Mouse (Mus musculus) heart, embryonic 10.5 days (tissue): Measurements from ENCODE around the gene Angptl6. TPM values are rescaled to one million over a fixed set of nuclear protein-coding genes. Genes with fewer than 3 reads are reported as not detected.

ENCODE experiments used
- DNase-seq: peaks from one replicate; pipeline ENCODE4 v3.0.0-alpha.2; 2017; ENCODE audit warnings: low spot score
- H3K27ac ChIP-seq: fragments of 300-500 bp; sonication (generic); 2 replicates; pipeline ENCODE4 v1.5.1; 2016; ENCODE audit warnings: mild to moderate bottlenecking
- H3K27me3 ChIP-seq: fragments of 300-500 bp; sonication (generic); 2 replicates; pipeline ENCODE4 v1.6.1; 2016; ENCODE audit warnings: mild to moderate bottlenecking; ENCODE audit not compliant: poor library complexity, insufficient read depth, severe bottlenecking
- H3K36me3 ChIP-seq: fragments of 300-500 bp; sonication (generic); 2 replicates; pipeline ENCODE4 v1.6.1; 2016; ENCODE audit warnings: mild to moderate bottlenecking, moderate library complexity
- H3K4me1 ChIP-seq: fragments of 300-500 bp; sonication (generic); 2 replicates; pipeline ENCODE4 v1.6.1; 2016; ENCODE audit warnings: mild to moderate bottlenecking
- H3K4me3 ChIP-seq: fragments of 300-500 bp; sonication (generic); 2 replicates; pipeline ENCODE4 v1.5.1; 2016; ENCODE audit warnings: mild to moderate bottlenecking, moderate library complexity
- H3K9me3 ChIP-seq: fragments of 300-500 bp; sonication (generic); 2 replicates; pipeline ENCODE4 v1.6.1; 2016; ENCODE audit warnings: mild to moderate bottlenecking, moderate library complexity
- WGBS: fragments of 180-500 bp; shearing (Covaris S2); methylation state at CpG from one replicate; pipeline ENCODE4 v1.1.7; 2016; 5-methylcytosine and 5-hydroxymethylcytosine counted together
- polyA plus RNA-seq: library from polyadenylated mRNA; unstranded; fragments of >200 nt; fragmentation: Nextera tagmentation; extraction: Ambion mirVana; gene quantifications from 2 replicates; pipeline ENCODE4 v1.2.1, GENCODE M21; 2016

The Angptl6 gene
- polyA plus RNA-seq, 1 experiment from 2014 or later: 7.2 TPM

- Histone ChIP-seq H3K27me3 (no peaks in the 10 kb centered on the region), H3K9me3 (no peaks in the 10 kb centered on the region), H3K27ac (no peak overlapping the region), H3K4me1 (peaks cover 14% of the 10 kb centered on the region), H3K36me3 (peaks cover 80% of the 10 kb centered on the region), H3K4me3 (no peak overlapping the region)
- DNase-seq: no peak
- 63% methylated on average over 5 of the region's 5 CpGs for WGBS
Observed at GRCm38 (mm10) chr9:20892104-20892653, 12.7 kb upstream of the Angptl6 start.

GRCm38 (mm10) chr9:20891339-20892103 lies 12.0 kb upstream of the Angptl6 start:
- peaks cover 8% of the 10 kb centered on the region for H3K4me1 ChIP-seq
- no peaks in the 10 kb centered on the region for H3K27me3 ChIP-seq
- 84% methylated on average over 26 of the region's 26 CpGs for WGBS
- peaks cover 74% of the 10 kb centered on the region for H3K36me3 ChIP-seq
- H3K4me3 ChIP-seq: no peak overlapping the region
- no peaks in the 10 kb centered on the region for H3K9me3 ChIP-seq
- DNase-seq: no peak
- H3K27ac ChIP-seq: no peak overlapping the region

GRCm38 (mm10) chr9:20890411-20890810 lies 10.9 kb upstream of the Angptl6 start:
- Histone ChIP-seq H3K4me1 (peaks cover 8% of the 10 kb centered on the region), H3K9me3 (no peaks in the 10 kb centered on the region), H3K27ac (no peak overlapping the region), H3K4me3 (no peak overlapping the region), H3K27me3 (no peaks in the 10 kb centered on the region), H3K36me3 (peaks cover 62% of the 10 kb centered on the region)
- DNase-seq: no peak
- WGBS: 89% methylated on average over 5 of the region's 5 CpGs

DNA sequence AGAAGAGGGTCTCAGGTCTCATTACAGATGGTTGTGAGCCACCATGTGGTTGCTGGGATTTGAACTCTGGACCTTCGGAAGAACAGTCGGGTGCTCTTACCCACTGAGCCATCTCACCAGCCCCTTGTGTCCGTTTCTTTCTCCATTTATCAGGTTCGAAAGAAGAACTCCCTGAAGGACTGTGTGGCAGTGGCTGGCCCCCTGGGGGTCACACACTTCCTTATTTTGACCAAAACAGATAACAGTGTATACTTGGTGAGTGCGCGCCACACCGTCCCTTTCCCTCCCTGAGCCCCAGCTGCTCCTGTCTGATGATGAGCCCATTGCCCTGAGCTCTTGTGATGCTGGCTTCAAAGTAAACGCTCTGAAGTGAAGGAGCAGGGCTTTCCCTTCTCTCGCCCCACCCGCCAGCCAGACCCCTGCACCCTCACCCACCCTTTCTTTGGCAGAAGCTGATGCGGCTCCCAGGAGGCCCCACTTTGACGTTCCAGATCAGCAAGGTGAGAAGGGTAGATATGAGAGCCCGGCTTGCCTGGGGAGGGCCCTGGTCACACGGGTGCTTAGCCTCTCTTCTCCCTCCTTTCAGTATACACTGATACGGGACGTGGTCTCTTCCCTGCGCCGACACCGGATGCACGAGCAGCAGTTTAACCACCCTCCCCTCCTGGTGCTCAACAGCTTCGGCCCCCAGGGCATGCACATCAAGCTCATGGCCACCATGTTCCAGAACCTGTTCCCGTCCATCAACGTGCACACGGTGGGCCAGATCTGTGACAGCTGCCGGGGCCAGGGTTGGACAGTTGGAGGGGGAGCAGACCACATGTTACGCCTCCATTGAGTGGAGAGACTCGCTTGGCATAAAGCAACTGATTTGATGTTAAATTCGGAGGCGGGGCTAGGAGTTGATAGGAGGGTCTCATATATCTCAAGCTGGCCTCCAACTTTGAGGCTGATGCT lies 9.9 kb upstream of the Angptl6 start:
- Histone ChIP-seq H3K27me3 (no peaks in the 10 kb centered on the region), H3K4me1 (peaks cover 8% of the 10 kb centered on the region), H3K27ac (0 out of 2 replicates have a peak overlapping the region, but pooled peaks have one; percentile 24), H3K4me3 (peak overlapping the region; percentile 98), H3K36me3 (peaks cover 53% of the 10 kb centered on the region), H3K9me3 (no peaks in the 10 kb centered on the region)
- DNase-seq: peak; percentile 90
- WGBS: 78% methylated on average over 29 of the region's 29 CpGs

- Histone ChIP-seq H3K36me3 (peaks cover 42% of the 10 kb centered on the region), H3K9me3 (no peaks in the 10 kb centered on the region), H3K4me3 (peak overlapping the region; percentile 98), H3K4me1 (peaks cover 8% of the 10 kb centered on the region), H3K27me3 (no peaks in the 10 kb centered on the region), H3K27ac (peak overlapping the region; percentile 92)
- WGBS: under 1% methylated on average over 30 of the region's 30 CpGs
- DNase-seq: no peak
Observed at GRCm38 (mm10) chr9:20888386-20888765, 8.8 kb upstream of the Angptl6 start.

DNA sequence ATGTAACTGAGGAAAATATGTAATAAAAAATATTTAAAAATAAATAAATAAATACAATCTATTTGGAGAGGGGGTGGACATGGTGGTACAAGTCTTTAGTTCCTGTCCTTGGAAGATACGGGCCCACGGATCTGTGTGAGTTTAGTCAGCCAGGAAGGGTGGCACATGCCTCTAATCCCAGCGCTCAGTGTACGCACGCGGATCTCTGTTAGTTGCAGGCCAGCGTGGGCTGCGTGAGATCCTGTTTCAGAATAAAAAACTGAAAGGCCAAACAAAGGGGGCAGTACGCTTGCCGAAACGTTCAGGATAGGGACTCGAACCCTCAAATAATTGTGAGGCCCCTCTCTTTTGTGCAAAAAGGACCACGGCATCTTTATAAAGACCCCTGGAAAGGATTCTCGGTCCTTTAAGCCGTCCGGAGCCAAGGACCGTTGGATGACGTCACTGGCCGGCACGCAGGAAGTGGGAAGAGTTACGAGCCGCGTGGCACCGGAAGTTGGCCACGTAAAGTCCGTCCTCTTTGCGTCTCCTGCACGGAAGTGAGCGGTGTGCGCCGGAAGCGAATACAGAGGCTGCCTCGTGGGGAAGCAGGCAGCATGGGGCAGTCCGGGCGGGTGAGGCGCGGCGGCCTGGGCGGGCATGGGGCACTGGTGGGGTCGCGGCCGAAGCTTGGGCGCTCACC lies 8.3 kb upstream of the Angptl6 start, which contains the start of gene Ppan:
TSS of gene Ppan (plus strand) at position 472 of the 682 bp plus-strand sequence.
- Histone ChIP-seq H3K27ac (peak within 1 kb of the TSS; percentile 92), H3K36me3 (peaks cover 37% of the 10 kb centered on the region), H3K4me3 (peak within 1 kb of the TSS; percentile 98), H3K9me3 (no peaks in the 10 kb centered on the region), H3K27me3 (no peaks in the 10 kb centered on the region), H3K4me1 (peaks cover 8% of the 10 kb centered on the region)
- under 1% methylated on average over 43 of the region's 43 CpGs for WGBS
- peak; percentile 98 for DNase-seq

GRCm38 (mm10) chr9:20887191-20887590 lies 7.7 kb upstream of the Angptl6 start:
- Histone ChIP-seq H3K27ac (0 out of 2 replicates have a peak overlapping the region, but pooled peaks have one; percentile 42), H3K9me3 (no peaks in the 10 kb centered on the region), H3K4me1 (peaks cover 8% of the 10 kb centered on the region), H3K27me3 (no peaks in the 10 kb centered on the region), H3K36me3 (peaks cover 30% of the 10 kb centered on the region), H3K4me3 (no peak overlapping the region)
- WGBS: 86% methylated on average over 6 of the region's 6 CpGs
- DNase-seq: no peak

DNA sequence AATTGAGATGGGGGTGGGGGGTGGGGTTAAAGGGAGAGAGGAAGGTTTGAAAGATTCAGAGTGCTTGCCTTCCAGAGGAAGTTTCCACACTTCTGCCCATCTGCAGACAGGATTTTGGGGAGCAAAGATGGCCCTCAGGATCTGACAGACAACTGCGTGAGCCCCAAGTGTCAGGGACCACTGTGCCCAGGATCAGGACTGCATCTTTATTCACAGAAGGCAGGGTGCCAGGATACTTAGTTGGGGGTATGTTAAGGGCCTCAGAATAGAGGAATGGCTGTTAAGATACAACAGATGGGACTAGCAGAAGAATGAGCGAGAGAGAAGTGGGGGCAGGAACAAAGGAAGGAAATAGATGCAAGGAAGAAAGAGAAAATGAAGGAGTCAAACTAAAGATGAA lies 7.0 kb upstream of the Angptl6 start:
- WGBS: 93% methylated on average over 2 of the region's 2 CpGs

GRCm38 (mm10) chr9:20878710-20879065 lies 839 bp downstream of the Angptl6 start:
- no peaks in the 10 kb centered on the region for H3K9me3 ChIP-seq
- 28% methylated on average over 10 of the region's 10 CpGs for WGBS
- H3K4me3 ChIP-seq: peak overlapping the region; percentile 56
- DNase-seq: no peak
- no peaks in the 10 kb centered on the region for H3K36me3 ChIP-seq
- H3K4me1 ChIP-seq: peaks cover 8% of the 10 kb centered on the region; the same call in 1 of the 2 replicates
- H3K27me3 ChIP-seq: peaks cover 19% of the 10 kb centered on the region
- peak overlapping the region; percentile 91 for H3K27ac ChIP-seq

More for the DNA sequence above, 7.0 kb upstream of the Angptl6 start:
- no peak for DNase-seq
- no peak overlapping the region for H3K4me3 ChIP-seq
- H3K4me1 ChIP-seq: peaks cover 8% of the 10 kb centered on the region
- H3K27ac ChIP-seq: no peak overlapping the region
- H3K27me3 ChIP-seq: no peaks in the 10 kb centered on the region
- no peaks in the 10 kb centered on the region for H3K9me3 ChIP-seq
- H3K36me3 ChIP-seq: peaks cover 24% of the 10 kb centered on the region

DNA sequence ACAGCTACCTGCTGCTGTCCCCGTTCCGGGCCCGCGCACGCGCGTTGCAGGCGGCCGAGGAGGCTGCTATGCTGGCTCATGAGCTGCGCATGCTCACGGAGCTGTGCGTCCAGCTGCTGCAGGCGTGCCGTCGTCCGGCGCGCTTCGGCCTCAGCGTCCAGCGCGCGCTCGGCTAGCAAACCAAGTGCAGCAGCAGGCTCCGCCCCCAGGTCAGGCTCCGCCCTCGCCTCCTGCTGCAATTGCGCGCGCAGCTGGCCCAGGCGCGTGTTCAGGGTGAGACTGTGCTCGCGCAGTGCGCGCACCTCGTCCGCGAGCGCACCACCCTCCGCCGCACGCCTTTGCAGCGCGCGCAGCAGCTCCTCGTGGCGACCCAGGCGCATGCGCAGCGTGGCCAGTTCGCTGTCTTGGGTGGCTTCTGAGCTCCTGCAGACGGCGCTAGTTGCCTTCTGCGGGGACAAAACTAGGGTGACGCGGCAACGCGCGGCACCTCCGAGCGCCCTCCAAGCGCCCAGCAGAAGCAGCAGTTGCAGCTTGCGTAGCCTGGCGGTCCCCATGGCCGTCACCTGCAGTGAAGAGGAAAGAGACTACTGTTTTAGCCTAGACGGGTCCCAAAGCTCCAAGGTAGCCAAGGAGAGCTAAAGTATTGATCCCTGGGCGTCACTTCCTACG lies 1.4 kb downstream of the Angptl6 start:
- peaks cover 23% of the 10 kb centered on the region for H3K27me3 ChIP-seq
- no peaks in the 10 kb centered on the region for H3K9me3 ChIP-seq
- H3K36me3 ChIP-seq: no peaks in the 10 kb centered on the region
- H3K4me1 ChIP-seq: peaks cover 8% of the 10 kb centered on the region; the same call in 1 of the 2 replicates
- peak overlapping the region; percentile 56 for H3K4me3 ChIP-seq
- peak; percentile 100 for DNase-seq
- H3K27ac ChIP-seq: peak overlapping the region; percentile 91
- WGBS: under 1% methylated on average over 69 of the region's 69 CpGs

DNA sequence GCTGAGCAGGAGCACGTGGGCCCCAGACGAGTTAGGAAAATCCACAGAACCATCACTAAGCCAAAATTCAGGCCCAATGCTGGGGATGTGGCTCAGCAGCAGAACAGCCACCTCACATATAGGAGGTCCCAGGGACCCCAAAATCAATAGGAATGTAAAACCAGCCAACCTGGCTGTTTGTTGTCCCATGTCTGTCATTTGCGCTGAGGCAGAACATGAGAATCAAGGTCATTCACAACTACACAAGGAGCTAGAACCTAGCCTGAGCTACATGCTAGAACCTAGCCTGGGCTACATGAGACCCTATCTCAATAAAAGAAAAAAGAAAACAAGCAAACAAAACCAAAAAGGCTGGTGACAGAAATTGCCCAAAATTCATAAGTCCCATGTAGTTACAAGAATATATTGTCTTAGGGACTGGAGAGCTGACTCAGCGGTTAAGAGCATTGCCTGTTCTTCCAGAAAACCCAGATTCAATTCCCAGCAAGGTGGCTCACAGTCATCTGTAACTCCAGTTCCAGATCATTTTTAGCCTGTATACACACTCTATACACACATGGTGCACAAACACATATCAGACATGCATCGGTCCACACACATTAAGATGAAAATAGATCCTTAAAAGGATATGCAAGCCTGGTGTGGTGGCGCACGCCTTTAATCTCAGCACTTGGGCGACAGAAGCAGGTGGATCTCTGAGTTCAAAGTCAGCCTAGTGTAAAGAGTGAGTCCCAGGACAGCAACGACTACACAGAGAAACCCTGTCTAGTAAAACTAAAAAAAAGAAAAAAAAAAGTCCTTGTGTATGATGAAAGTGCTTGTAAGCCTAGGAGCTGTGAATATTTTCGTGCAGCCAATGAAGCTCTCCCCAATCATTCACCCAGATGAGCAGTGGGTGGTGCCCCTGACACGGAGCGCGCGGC lies 2.1 kb downstream of the Angptl6 start:
- no peaks in the 10 kb centered on the region for H3K9me3 ChIP-seq
- H3K27me3 ChIP-seq: peaks cover 31% of the 10 kb centered on the region
- H3K36me3 ChIP-seq: no peaks in the 10 kb centered on the region
- DNase-seq: no peak
- peaks cover 8% of the 10 kb centered on the region; the same call in 1 of the 2 replicates for H3K4me1 ChIP-seq
- 37% methylated on average over 14 of the region's 14 CpGs for WGBS
- peak overlapping the region; percentile 56 for H3K4me3 ChIP-seq
- H3K27ac ChIP-seq: peak overlapping the region; percentile 91
